Mouse (Mus musculus): ENCODE results near the gene Tmem263. TPM values are rescaled to one million over a fixed set of nuclear protein-coding genes. Genes with fewer than 3 reads are reported as not detected.

Gene Tmem263
- polyA plus RNA-seq, 1 experiment from 2014 or later: 62.5 TPM

- Histone ChIP-seq H3K27me3 (no peaks in the 10 kb centered on the region), H3K4me1 (no peaks in the 10 kb centered on the region), H3K9me3 (no peaks in the 10 kb centered on the region), H3K4me2 (replicated peaks) (no peak overlapping the region), H3K4me3 (no peak overlapping the region), H3K27ac (replicated peaks) (no peak overlapping the region), H3K36me3 (peaks cover 25% of the 10 kb centered on the region), H3K9ac (replicated peaks) (no peak overlapping the region)
- WGBS: 92% methylated on average over 14 of the region's 14 CpGs
- no peak for ATAC-seq (replicated peaks)
These were observed 43.9 kb downstream of the Tmem263 start for GRCm38 (mm10) chr10:85146282-85146681.

GRCm38 (mm10) chr10:85149226-85149625 lies 46.8 kb downstream of the Tmem263 start:
- no peaks in the 10 kb centered on the region for H3K4me1 ChIP-seq
- H3K4me3 ChIP-seq: no peak overlapping the region
- H3K27me3 ChIP-seq: no peaks in the 10 kb centered on the region
- H3K9ac ChIP-seq (replicated peaks): no peak overlapping the region
- 88% methylated on average over 5 of the region's 5 CpGs for WGBS
- no peak overlapping the region for H3K27ac ChIP-seq (replicated peaks)
- H3K9me3 ChIP-seq: no peaks in the 10 kb centered on the region
- peaks cover 14% of the 10 kb centered on the region; the same call in 1 of the 2 replicates for H3K36me3 ChIP-seq
- no peak overlapping the region for H3K4me2 ChIP-seq (replicated peaks)
- no peak for ATAC-seq (replicated peaks)

- no peak overlapping the region for H3K4me3 ChIP-seq
- H3K27me3 ChIP-seq: no peaks in the 10 kb centered on the region
- H3K9me3 ChIP-seq: no peaks in the 10 kb centered on the region
- H3K36me3 ChIP-seq: peaks cover 3% of the 10 kb centered on the region; the same call in 1 of the 2 replicates
- ATAC-seq (replicated peaks): no peak
- H3K4me1 ChIP-seq: no peaks in the 10 kb centered on the region
- no peak overlapping the region for H3K9ac ChIP-seq (replicated peaks)
- H3K27ac ChIP-seq (replicated peaks): no peak overlapping the region
- no peak overlapping the region for H3K4me2 ChIP-seq (replicated peaks)
- WGBS: 5% methylated on average over 2 of the region's 2 CpGs
These were observed 51.8 kb downstream of the Tmem263 start for GRCm38 (mm10) chr10:85154195-85154594.

GRCm38 (mm10) chr10:85157451-85157850 lies 55.0 kb downstream of the Tmem263 start:
- Histone ChIP-seq H3K9ac (replicated peaks) (no peak overlapping the region), H3K27me3 (no peaks in the 10 kb centered on the region), H3K4me3 (no peak overlapping the region), H3K36me3 (no peaks in the 10 kb centered on the region), H3K9me3 (no peaks in the 10 kb centered on the region), H3K4me2 (replicated peaks) (no peak overlapping the region), H3K4me1 (peaks cover 2% of the 10 kb centered on the region; the same call in 1 of the 2 replicates), H3K27ac (replicated peaks) (no peak overlapping the region)
- WGBS: 92% methylated on average over 7 of the region's 7 CpGs
- ATAC-seq (replicated peaks): no peak

GRCm38 (mm10) chr10:85159989-85160619 lies 57.7 kb downstream of the Tmem263 start:
- Histone ChIP-seq H3K27me3 (no peaks in the 10 kb centered on the region), H3K9me3 (no peaks in the 10 kb centered on the region), H3K36me3 (no peaks in the 10 kb centered on the region), H3K4me1 (peaks cover 2% of the 10 kb centered on the region; the same call in 1 of the 2 replicates), H3K4me2 (replicated peaks) (no peak overlapping the region), H3K9ac (replicated peaks) (no peak overlapping the region), H3K4me3 (no peak overlapping the region), H3K27ac (replicated peaks) (no peak overlapping the region)
- ATAC-seq (replicated peaks): no peak
- 87% methylated on average over 1 of the region's 1 CpGs for WGBS

GRCm38 (mm10) chr10:85161745-85162351 lies 59.4 kb downstream of the Tmem263 start:
- 72% methylated on average over 5 of the region's 5 CpGs for WGBS
- H3K36me3 ChIP-seq: no peaks in the 10 kb centered on the region
- no peak overlapping the region for H3K4me2 ChIP-seq (replicated peaks)
- H3K9ac ChIP-seq (replicated peaks): no peak overlapping the region
- no peaks in the 10 kb centered on the region for H3K9me3 ChIP-seq
- no peak overlapping the region for H3K27ac ChIP-seq (replicated peaks)
- peaks cover 2% of the 10 kb centered on the region; the same call in 1 of the 2 replicates for H3K4me1 ChIP-seq
- H3K4me3 ChIP-seq: no peak overlapping the region
- H3K27me3 ChIP-seq: no peaks in the 10 kb centered on the region
- ATAC-seq (replicated peaks): no peak; the same call in 1 of the 2 replicates

GRCm38 (mm10) chr10:85164791-85165190 lies 62.4 kb downstream of the Tmem263 start:
- Histone ChIP-seq H3K4me1 (peaks cover 2% of the 10 kb centered on the region; the same call in 1 of the 2 replicates), H3K4me3 (no peak overlapping the region), H3K27ac (replicated peaks) (no peak overlapping the region), H3K9ac (replicated peaks) (no peak overlapping the region), H3K27me3 (no peaks in the 10 kb centered on the region), H3K9me3 (no peaks in the 10 kb centered on the region), H3K36me3 (no peaks in the 10 kb centered on the region), H3K4me2 (replicated peaks) (no peak overlapping the region)
- ATAC-seq (replicated peaks): no peak
- WGBS: 84% methylated on average over 13 of the region's 13 CpGs

- no peak overlapping the region for H3K9ac ChIP-seq (replicated peaks)
- H3K4me1 ChIP-seq: peaks cover 2% of the 10 kb centered on the region; the same call in 1 of the 2 replicates
- H3K36me3 ChIP-seq: no peaks in the 10 kb centered on the region
- no peak overlapping the region for H3K27ac ChIP-seq (replicated peaks)
- 70% methylated on average over 5 of the region's 5 CpGs for WGBS
- ATAC-seq (replicated peaks): no peak
- H3K27me3 ChIP-seq: no peaks in the 10 kb centered on the region
- no peaks in the 10 kb centered on the region for H3K9me3 ChIP-seq
- H3K4me2 ChIP-seq (replicated peaks): no peak overlapping the region
- H3K4me3 ChIP-seq: no peak overlapping the region
These were observed 62.9 kb downstream of the Tmem263 start for GRCm38 (mm10) chr10:85165306-85165705.

Other genes starting within 250 kb of the Tmem263 start
- 40.5 and 43.6 TPM in 2 replicates for gene Ric8b, start 185.0 kb upstream of the Tmem263 start, polyA plus RNA-seq (2015; fragmentation: Nextera tagmentation; extraction: Ambion mirVana)
- 2.2 and 2.4 TPM in 2 replicates for gene Fhl4, start 132 bp upstream of the Tmem263 start, polyA plus RNA-seq (2015; fragmentation: Nextera tagmentation; extraction: Ambion mirVana)
- gene Mterf2, start 25.4 kb downstream of the Tmem263 start, polyA plus RNA-seq (2015; fragmentation: Nextera tagmentation; extraction: Ambion mirVana): 24.2 and 26.0 TPM in 2 replicates
- gene Cry1, start 82.4 kb downstream of the Tmem263 start, polyA plus RNA-seq (2015; fragmentation: Nextera tagmentation; extraction: Ambion mirVana): 30.7 and 35.3 TPM in 2 replicates

Data from forebrain, embryonic 15.5 days (tissue).